Mouse (Mus musculus) liver (tissue): ENCODE results near the gene Slc30a4.
A peak's percentile ranks its signal among the peaks of the same experiment; 100 is the strongest.

Experiments
- DNase-seq: peaks from one replicate; pipeline ENCODE4 v3.0.0-alpha.2; 2020; ENCODE audit warnings: mixed read lengths

The Slc30a4 gene

GRCm38 (mm10) chr2:122702181-122703036 is at the start of gene Slc30a4:
Slc30a4 (minus strand) TSS chr2:122702663.
- DNase-seq: peak; percentile 67

- no peak for DNase-seq
Observed at GRCm38 (mm10) chr2:122746461-122746860, 44.0 kb upstream of the Slc30a4 start.

- DNase-seq: no peak
Observed at GRCm38 (mm10) chr2:122739023-122739422, 36.6 kb upstream of the Slc30a4 start.

- DNase-seq: peak; percentile 88
Observed at GRCm38 (mm10) chr2:122737894-122738830, 35.7 kb upstream of the Slc30a4 start, which contains the start of gene Bloc1s6. Bloc1s6 (plus strand) TSS chr2:122738503.

GRCm38 (mm10) chr2:122731456-122731855 is 29.0 kb upstream of the Slc30a4 start:
- DNase-seq: no peak

- peak; percentile 56 for DNase-seq
Observed at GRCm38 (mm10) chr2:122725604-122726003, 23.1 kb upstream of the Slc30a4 start.

- DNase-seq: no peak
Observed at GRCm38 (mm10) chr2:122720564-122720963, 18.1 kb upstream of the Slc30a4 start.

GRCm38 (mm10) chr2:122719232-122719631 is 16.8 kb upstream of the Slc30a4 start:
- no peak for DNase-seq

- DNase-seq: no peak
Observed at GRCm38 (mm10) chr2:122716301-122716842, 13.9 kb upstream of the Slc30a4 start.

- no peak for DNase-seq
Observed at GRCm38 (mm10) chr2:122715148-122715692, 12.8 kb upstream of the Slc30a4 start.

- DNase-seq: no peak
Observed at GRCm38 (mm10) chr2:122712848-122713247, 10.4 kb upstream of the Slc30a4 start.

GRCm38 (mm10) chr2:122711911-122712310 is 9.4 kb upstream of the Slc30a4 start:
- DNase-seq: no peak

GRCm38 (mm10) chr2:122709156-122709555 is 6.7 kb upstream of the Slc30a4 start:
- no peak for DNase-seq

- no peak for DNase-seq
Observed at GRCm38 (mm10) chr2:122708080-122708479, 5.6 kb upstream of the Slc30a4 start.

GRCm38 (mm10) chr2:122704572-122704971 is 2.1 kb upstream of the Slc30a4 start:
- no peak for DNase-seq

GRCm38 (mm10) chr2:122701871-122702180 is 637 bp downstream of the Slc30a4 start:
- no peak for DNase-seq

- no peak for DNase-seq
Observed at GRCm38 (mm10) chr2:122701012-122701411, 1.5 kb downstream of the Slc30a4 start.

- DNase-seq: no peak
Observed at GRCm38 (mm10) chr2:122697526-122697925, 4.9 kb downstream of the Slc30a4 start.

GRCm38 (mm10) chr2:122686665-122687064 is 15.8 kb downstream of the Slc30a4 start:
- DNase-seq: no peak

GRCm38 (mm10) chr2:122683641-122684040 is 18.8 kb downstream of the Slc30a4 start:
- no peak for DNase-seq

- DNase-seq: no peak
Observed at GRCm38 (mm10) chr2:122682520-122682919, 19.9 kb downstream of the Slc30a4 start.

- no peak for DNase-seq
Observed at GRCm38 (mm10) chr2:122681379-122682137, 20.9 kb downstream of the Slc30a4 start.
